Mouse (Mus musculus) intestine, embryonic 14.5 days (tissue): ENCODE data around the gene 4930572O03Rik. TPM values are rescaled to one million over a fixed set of nuclear protein-coding genes. Genes with fewer than 3 reads are reported as not detected.
"Not testable (repeated sequence)": the region's sequence is repeated elsewhere in the genome, so short reads cannot be mapped to it uniquely, and the experiment has no call there.

Source experiments
- ATAC-seq: fragments of 200-750 bp; cut with Nextera tagmentation; replicated peaks from 2 replicates; pipeline ENCODE4 v1.8.0; 2017; ENCODE audit warnings: low read depth, moderate number of reproducible peaks, moderate TSS enrichment, moderate library complexity; ENCODE audit not compliant: low FRiP score, low TSS enrichment
- DNase-seq: peaks from one replicate; pipeline ENCODE4 v3.0.0-alpha.2; 2018; ENCODE audit warnings: low spot score
- H3K27ac ChIP-seq: fragments of 300-500 bp; sonication (generic); 2 replicates; pipeline ENCODE4 v1.5.1; 2014; ENCODE audit warnings: low read depth, mild to moderate bottlenecking, control low read depth
- H3K27me3 ChIP-seq: fragments of 300-500 bp; sonication (generic); replicated peaks from 2 replicates; pipeline ENCODE4 v1.6.1; 2014; ENCODE audit warnings: low read length, control low read depth; ENCODE audit not compliant: control insufficient read depth, insufficient read depth
- H3K36me3 ChIP-seq: fragments of 300-500 bp; sonication (generic); 2 replicates; pipeline ENCODE4 v1.6.1; 2014; ENCODE audit warnings: low read length, control low read depth; ENCODE audit not compliant: control insufficient read depth, insufficient read depth
- H3K4me1 ChIP-seq: fragments of 300-500 bp; sonication (generic); replicated peaks from 2 replicates; pipeline ENCODE4 v1.6.1; 2014; ENCODE audit warnings: low read length, control low read depth, mixed read lengths; ENCODE audit not compliant: control insufficient read depth, insufficient read depth
- H3K4me2 ChIP-seq: fragments of 300-500 bp; sonication (generic); 2 replicates; pipeline ENCODE4 v1.6.1; 2014; ENCODE audit warnings: low read length
- H3K4me3 ChIP-seq: fragments of 300-500 bp; sonication (generic); 2 replicates; pipeline ENCODE4 v1.5.1; 2014; ENCODE audit warnings: low read depth, low read length, control low read depth, mixed read lengths
- H3K9ac ChIP-seq: fragments of 300-500 bp; sonication (generic); 2 replicates; pipeline ENCODE4 v1.6.1; 2014; ENCODE audit warnings: mild to moderate bottlenecking, low read length
- H3K9me3 ChIP-seq: fragments of 300-500 bp; sonication (generic); 2 replicates; pipeline ENCODE4 v1.6.1; 2016; ENCODE audit warnings: low read length, control low read depth; ENCODE audit not compliant: control insufficient read depth
- WGBS: fragments of 180-500 bp; shearing (Covaris S2); extraction: QIAGEN DNeasy Blood & Tissue Kit; methylation state at CpG from one replicate; pipeline ENCODE4 v1.1.7; 2014; 5-methylcytosine and 5-hydroxymethylcytosine counted together
- polyA plus RNA-seq: library from polyadenylated mRNA; unstranded; fragments of >200 nt; fragmentation: Nextera tagmentation; extraction: Ambion mirVana; gene quantifications from 2 replicates; pipeline ENCODE4 v1.2.1, GENCODE M21; 2014

The 4930572O03Rik gene
- polyA plus RNA-seq, 1 experiment from 2014 or later = not detected

GRCm38 (mm10) chr5:15645707-15646106 is 11.2 kb downstream of the 4930572O03Rik start:
- H3K27me3 ChIP-seq, H3K4me1 ChIP-seq, ATAC-seq, H3K4me3 ChIP-seq, H3K9me3 ChIP-seq, H3K4me2 ChIP-seq, H3K36me3 ChIP-seq, H3K27ac ChIP-seq, DNase-seq, H3K9ac ChIP-seq: not testable (repeated sequence)
- WGBS = 26% methylated on average over 6 of the region's 6 CpGs

- ATAC-seq (0 out of 2 replicates have a peak, but pooled peaks have one; percentile 50), DNase-seq (peak; percentile 50)
- not testable (repeated sequence) for H3K4me2 ChIP-seq, H3K9ac ChIP-seq, H3K27me3 ChIP-seq, H3K9me3 ChIP-seq, H3K36me3 ChIP-seq, H3K4me1 ChIP-seq, H3K27ac ChIP-seq, H3K4me3 ChIP-seq
- 61% methylated on average over 2 of the region's 2 CpGs for WGBS
These were observed 19.2 kb downstream of the 4930572O03Rik start for GRCm38 (mm10) chr5:15637637-15638036.

- H3K4me1 ChIP-seq, H3K4me2 ChIP-seq, H3K9me3 ChIP-seq, H3K27me3 ChIP-seq, DNase-seq, H3K4me3 ChIP-seq, H3K27ac ChIP-seq, ATAC-seq, H3K36me3 ChIP-seq, H3K9ac ChIP-seq: not testable (repeated sequence)
- 36% methylated on average over 5 of the region's 5 CpGs for WGBS
These were observed 26.8 kb downstream of the 4930572O03Rik start for GRCm38 (mm10) chr5:15630068-15630467.

- H3K9me3 ChIP-seq, H3K27ac ChIP-seq, H3K36me3 ChIP-seq, ATAC-seq, DNase-seq, H3K4me1 ChIP-seq, H3K9ac ChIP-seq, H3K4me3 ChIP-seq, H3K27me3 ChIP-seq, H3K4me2 ChIP-seq: not testable (repeated sequence)
- WGBS = 20% methylated on average over 1 of the region's 1 CpGs
These were observed 28.7 kb downstream of the 4930572O03Rik start for GRCm38 (mm10) chr5:15628136-15628535.

GRCm38 (mm10) chr5:15618764-15619163 is 38.1 kb downstream of the 4930572O03Rik start, which contains the start of gene Speer4d:
TSS of gene Speer4d (plus strand) at chr5:15619064.
- not testable (repeated sequence) for H3K9me3 ChIP-seq, H3K4me2 ChIP-seq, H3K4me1 ChIP-seq, H3K27me3 ChIP-seq, H3K4me3 ChIP-seq, H3K9ac ChIP-seq, H3K27ac ChIP-seq, H3K36me3 ChIP-seq, ATAC-seq, DNase-seq
- WGBS = 68% methylated on average over 1 of the region's 1 CpGs

GRCm38 (mm10) chr5:15616195-15616594 is 40.7 kb downstream of the 4930572O03Rik start:
- not testable (repeated sequence) for H3K4me2 ChIP-seq, H3K9me3 ChIP-seq, H3K4me1 ChIP-seq, H3K9ac ChIP-seq, H3K27me3 ChIP-seq, H3K27ac ChIP-seq, H3K36me3 ChIP-seq, DNase-seq, ATAC-seq, H3K4me3 ChIP-seq
- 83% methylated on average over 3 of the region's 3 CpGs for WGBS

GRCm38 (mm10) chr5:15610695-15611094 is 46.2 kb downstream of the 4930572O03Rik start:
- H3K4me2 ChIP-seq, ATAC-seq, DNase-seq, H3K4me1 ChIP-seq, H3K36me3 ChIP-seq, H3K27ac ChIP-seq, H3K9ac ChIP-seq, H3K9me3 ChIP-seq, H3K27me3 ChIP-seq, H3K4me3 ChIP-seq: not testable (repeated sequence)
- WGBS = 4% methylated on average over 1 of the region's 1 CpGs

- H3K4me2 ChIP-seq, H3K4me1 ChIP-seq, H3K9ac ChIP-seq, DNase-seq, H3K9me3 ChIP-seq, H3K36me3 ChIP-seq, H3K27me3 ChIP-seq, H3K27ac ChIP-seq, H3K4me3 ChIP-seq: not testable (repeated sequence)
- WGBS = 71% methylated on average over 5 of the region's 6 CpGs
- ATAC-seq = peak; percentile 66; the same call in 1 of the 2 replicates
These were observed 50.2 kb downstream of the 4930572O03Rik start for GRCm38 (mm10) chr5:15606677-15607076.

GRCm38 (mm10) chr5:15603585-15603984 is 53.3 kb downstream of the 4930572O03Rik start:
- H3K9ac ChIP-seq, H3K4me2 ChIP-seq, H3K36me3 ChIP-seq, H3K4me1 ChIP-seq, H3K27me3 ChIP-seq, ATAC-seq, H3K9me3 ChIP-seq, H3K4me3 ChIP-seq, H3K27ac ChIP-seq: not testable (repeated sequence)
- peak; percentile 50 for DNase-seq
- 77% methylated on average over 8 of the region's 8 CpGs for WGBS
